Mouse (Mus musculus) neutrophil, adult 5-6 weeks (primary cell): Measurements from ENCODE around the gene Cul7. TPM values are rescaled to one million over a fixed set of nuclear protein-coding genes. Genes with fewer than 3 reads are reported as not detected.
A peak's percentile ranks its signal among the peaks of the same experiment; 100 is the strongest.

ENCODE experiments used
- ATAC-seq: fragments of 151-379, 151-347 bp; 2 replicates; pipeline ENCODE4 v1.8.0; 2017; ENCODE audit warnings: mild to moderate bottlenecking, moderate TSS enrichment; ENCODE audit not compliant: insufficient number of reproducible peaks, poor library complexity, low FRiP score, severe bottlenecking; ENCODE audit errors: extremely low read depth
- total RNA-seq: library from RNA; stranded (forward); fragments of 200-1000 nt; gene quantifications from 2 replicates; pipeline ENCODE4 v1.2.3, GENCODE M21; 2017

Gene Cul7
- total RNA-seq, 1 experiment from 2014 or later: 5.2 TPM

- no peak for ATAC-seq
These were observed 49.1 kb downstream of the Cul7 start for GRCm38 (mm10) chr17:46699245-46699644.

DNA sequence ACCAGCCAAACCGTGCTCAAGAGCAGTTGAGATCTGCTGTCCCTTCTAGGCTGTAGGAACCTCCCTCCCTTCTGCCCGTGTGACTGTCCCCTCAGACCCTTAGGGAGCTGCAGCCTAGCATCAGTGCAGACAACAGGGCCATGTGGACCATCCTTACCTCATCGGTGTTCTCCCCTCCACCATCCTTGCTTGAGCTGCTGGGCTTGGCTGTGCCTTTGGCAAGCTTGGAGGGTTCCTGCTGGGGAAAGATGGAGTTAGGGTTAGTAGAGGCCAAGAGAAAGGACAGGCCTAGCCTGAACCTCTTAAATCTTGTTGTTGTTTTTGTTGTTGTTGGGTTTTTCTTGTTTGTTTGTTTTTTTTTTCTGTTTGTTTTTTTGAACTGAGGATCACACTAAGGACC lies 49.8 kb downstream of the Cul7 start:
- no peak for ATAC-seq

DNA sequence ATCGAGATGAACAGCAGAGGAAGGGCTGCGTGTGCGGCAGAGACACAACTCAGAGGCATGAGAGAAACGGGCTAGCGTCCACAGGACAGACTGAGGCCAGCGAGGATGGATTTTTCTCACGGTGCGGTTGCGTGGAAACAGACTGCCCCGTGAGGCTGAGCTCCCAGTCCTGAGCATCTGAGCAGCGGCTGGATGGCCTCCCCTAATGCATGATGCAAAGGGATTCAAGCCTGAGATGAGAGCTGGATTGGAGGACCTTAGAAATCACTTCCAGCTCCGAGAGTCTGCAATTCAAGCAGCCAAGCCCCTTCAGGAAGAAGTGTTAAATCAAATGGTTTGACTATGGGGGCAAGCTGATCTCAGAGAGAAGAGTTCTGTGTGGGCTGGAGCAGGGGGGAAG lies 51.4 kb downstream of the Cul7 start:
- ATAC-seq: no peak

- no peak for ATAC-seq
These were observed 52.0 kb downstream of the Cul7 start for GRCm38 (mm10) chr17:46702100-46702499.

- no peak for ATAC-seq
These were observed 52.4 kb downstream of the Cul7 start for GRCm38 (mm10) chr17:46702506-46702905.

GRCm38 (mm10) chr17:46703971-46704886 lies 54.1 kb downstream of the Cul7 start:
- ATAC-seq: no peak

DNA sequence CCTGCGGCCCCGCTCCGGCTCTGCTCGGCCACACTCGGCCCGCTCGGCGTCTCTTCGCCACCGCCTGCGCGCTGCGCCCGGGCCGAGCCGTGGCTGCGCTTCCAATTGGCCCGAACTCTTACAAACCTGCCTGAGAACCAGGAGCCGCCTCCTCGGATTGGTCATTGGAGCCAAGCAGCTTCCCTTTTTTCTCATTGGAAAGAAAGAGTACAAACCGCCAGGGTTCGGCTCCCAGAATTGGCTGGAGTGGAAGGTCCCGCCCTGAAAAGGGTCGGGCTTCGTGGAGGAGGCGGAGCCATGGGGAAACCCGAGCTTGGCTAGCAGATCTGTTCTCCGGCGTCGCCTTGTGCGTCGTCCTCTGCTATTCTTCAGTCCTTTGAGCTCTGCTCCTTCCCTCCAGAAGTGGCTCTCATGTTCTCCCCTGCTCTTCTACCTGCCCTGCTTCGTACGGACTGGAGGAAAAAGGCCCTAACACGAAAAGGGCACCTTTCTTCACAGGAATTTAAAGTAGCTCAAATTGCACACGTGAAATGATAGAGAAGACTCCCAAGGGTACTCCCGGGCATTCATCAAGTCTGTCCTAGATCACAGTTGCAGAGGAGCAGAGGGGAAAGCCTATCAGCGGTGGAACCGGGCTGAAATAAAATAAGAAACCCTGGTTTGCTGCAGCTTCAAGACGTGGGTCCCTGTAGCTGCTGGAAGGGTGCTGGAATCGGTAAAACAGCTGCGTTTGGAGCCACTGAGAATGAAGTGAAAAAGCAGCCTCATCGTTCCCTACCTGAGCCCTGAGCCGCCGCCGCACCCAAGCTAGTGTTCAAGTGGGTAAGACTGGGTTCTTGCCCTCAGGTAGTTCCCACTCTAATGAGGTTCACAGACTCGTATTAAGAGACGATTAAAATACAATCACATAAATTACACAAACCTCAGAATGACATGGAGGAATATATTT lies 55.0 kb downstream of the Cul7 start, which contains the start of gene Ppp2r5d:
TSS of gene Ppp2r5d (minus strand) at position 225 of the 949 bp plus-strand sequence.
- peak; percentile 98 for ATAC-seq

- ATAC-seq: no peak
These were observed 56.4 kb downstream of the Cul7 start for GRCm38 (mm10) chr17:46706375-46707089.

- ATAC-seq: peak; percentile 96
These were observed 60.9 kb downstream of the Cul7 start, which contains the start of gene Pex6 for GRCm38 (mm10) chr17:46710959-46711597. Gene Pex6, plus strand, starts transcription at chr17:46711463.

GRCm38 (mm10) chr17:46711612-46712271 lies 61.6 kb downstream of the Cul7 start:
- no peak for ATAC-seq

DNA sequence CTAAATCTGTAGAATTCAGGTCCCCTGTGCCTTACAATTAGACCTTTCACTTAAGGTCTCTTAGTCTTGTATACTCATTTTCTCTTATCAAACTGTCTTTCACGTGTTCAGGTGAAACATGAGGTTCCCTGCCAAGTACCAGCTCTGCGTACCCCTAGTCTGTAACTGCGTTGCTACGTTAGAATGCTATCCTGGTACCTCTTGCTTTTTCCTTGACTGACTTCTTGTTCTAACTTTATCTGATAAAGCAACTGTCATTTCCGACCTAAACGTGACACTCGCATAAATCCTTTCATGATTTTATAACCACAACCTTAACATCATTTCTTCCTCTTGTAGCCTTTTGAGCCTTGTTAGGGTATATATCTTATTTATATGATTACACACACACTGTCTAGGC lies 62.3 kb downstream of the Cul7 start:
- ATAC-seq: no peak

DNA sequence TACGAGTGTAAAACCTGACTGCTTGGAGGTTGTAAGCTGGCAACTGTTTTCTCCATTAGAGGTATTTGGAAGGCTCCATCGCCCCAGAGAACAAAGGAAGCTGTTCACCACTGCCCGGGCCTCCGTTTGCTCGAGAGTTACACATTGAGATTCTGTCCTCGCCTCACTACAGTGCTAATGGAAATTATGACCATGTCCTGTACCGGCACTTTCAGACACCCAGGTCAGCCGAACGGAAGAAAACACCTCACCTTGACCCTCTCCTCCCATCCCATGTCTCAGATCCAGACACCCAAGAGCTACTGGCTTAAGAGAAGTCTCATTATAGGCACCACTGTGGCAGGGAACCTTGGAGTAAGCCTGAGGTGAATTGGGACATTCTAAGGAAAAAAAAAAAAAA lies 63.7 kb downstream of the Cul7 start:
- no peak for ATAC-seq

Other genes starting within 250 kb of the Cul7 start
- gene Crip3, start 221.4 kb upstream of the Cul7 start, total RNA-seq: 2.3 and 4.3 TPM in 2 replicates
- not detected in 2 replicates for gene Slc22a7, start 211.9 kb upstream of the Cul7 start, total RNA-seq
- gene Ttbk1, start 162.7 kb upstream of the Cul7 start, total RNA-seq: 2.2 and 2.3 TPM in 2 replicates
- not detected in 2 replicates for gene Dnph1, start 153.6 kb upstream of the Cul7 start, total RNA-seq
- 5.5 and 7.9 TPM in 2 replicates for gene Cul9, start 103.9 kb upstream of the Cul7 start, total RNA-seq
- gene Srf, start 94.2 kb upstream of the Cul7 start, total RNA-seq: 30.5 and 37.6 TPM in 2 replicates
- gene Ptk7, start 20.8 kb upstream of the Cul7 start, total RNA-seq: not detected in 2 replicates
- gene Klc4, start 4.3 kb upstream of the Cul7 start, total RNA-seq: 30.7 and 31.0 TPM in 2 replicates
- gene Mrpl2, start 4.1 kb upstream of the Cul7 start, total RNA-seq: 27.3 and 37.8 TPM in 2 replicates
- gene Rrp36, start 24.0 kb downstream of the Cul7 start, total RNA-seq: 33.6 and 34.3 TPM in 2 replicates
- gene Mea1, start 28.5 kb downstream of the Cul7 start, total RNA-seq: 62.5 and 68.0 TPM in 2 replicates
- 26.7 and 26.9 TPM in 2 replicates for gene Klhdc3, start 30.6 kb downstream of the Cul7 start, total RNA-seq
- 28.6 and 32.7 TPM in 2 replicates for gene Ppp2r5d, start 54.8 kb downstream of the Cul7 start, total RNA-seq
- gene Pex6, start 61.1 kb downstream of the Cul7 start, total RNA-seq: 16.5 and 17.7 TPM in 2 replicates
- 1.3 and 1.5 TPM in 2 replicates for gene Gnmt, start 78.8 kb downstream of the Cul7 start, total RNA-seq
- 104 and 105 TPM in 2 replicates for gene Cnpy3, start 101.9 kb downstream of the Cul7 start, total RNA-seq
- gene Ptcra, start 113.4 kb downstream of the Cul7 start, total RNA-seq: 0.35 and 0.74 TPM in 2 replicates
- 4.8 and 5.6 TPM in 2 replicates for gene 2310039H08Rik, start 122.3 kb downstream of the Cul7 start, total RNA-seq
- 61.3 and 62.4 TPM in 2 replicates for gene Rpl7l1, start 132.3 kb downstream of the Cul7 start, total RNA-seq
- 41.3 and 43.6 TPM in 2 replicates for gene Bicral, start 208.1 kb downstream of the Cul7 start, total RNA-seq
- gene Tbcc, start 240.3 kb downstream of the Cul7 start, total RNA-seq: 14.8 and 20.4 TPM in 2 replicates